Mouse (Mus musculus) brown adipose tissue, adult 24 weeks (tissue): ENCODE data around the gene Olfr520. TPM values are rescaled to one million over a fixed set of nuclear protein-coding genes. Genes with fewer than 3 reads are reported as not detected.
"Not testable (repeated sequence)": the region's sequence is repeated elsewhere in the genome, so short reads cannot be mapped to it uniquely, and the experiment has no call there.

Source experiments
- H3K27ac ChIP-seq: fragments of 200-500 bp; replicated peaks from 2 replicates; pipeline ENCODE4 v1.5.1; 2012; ENCODE audit warnings: low read depth, mild to moderate bottlenecking, low read length
- H3K4me1 ChIP-seq: fragments of 200-500 bp; 2 replicates; pipeline ENCODE4 v1.6.1; 2012; ENCODE audit warnings: low read length, mixed read lengths; ENCODE audit not compliant: control insufficient read depth, insufficient read depth, insufficient read length
- H3K4me3 ChIP-seq: fragments of 200-500 bp; 2 replicates; pipeline ENCODE4 v1.5.1; 2012; ENCODE audit warnings: low read depth, mild to moderate bottlenecking, low read length, moderate library complexity; ENCODE audit not compliant: insufficient read depth
- polyA plus RNA-seq: library from polyadenylated mRNA; stranded (reverse); fragments of >200 nt; gene quantifications from 2 replicates; pipeline ENCODE4 v1.2.4, GENCODE M21; 2012; ENCODE audit not compliant: missing spikeins, insufficient read depth, insufficient read length

Olfr520 gene
- polyA plus RNA-seq, 1 experiment = not detected

- peaks cover 29% of the 10 kb centered on the region for H3K4me1 ChIP-seq
- H3K4me3 ChIP-seq = peak overlapping the region; percentile 68
- peak overlapping the region; percentile 99 for H3K27ac ChIP-seq
Measured at GRCm38 (mm10) chr7:99706341-99707037, 23.6 kb upstream of the Olfr520 start.

GRCm38 (mm10) chr7:99707038-99707595 lies 23.0 kb upstream of the Olfr520 start:
- H3K4me3 ChIP-seq = peak overlapping the region; percentile 68; the same call in 1 of the 2 replicates
- H3K27ac ChIP-seq = peak overlapping the region; percentile 99
- peaks cover 29% of the 10 kb centered on the region for H3K4me1 ChIP-seq

- Histone ChIP-seq H3K4me3 (0 out of 2 replicates have a peak overlapping the region, but pooled peaks have one; percentile 68), H3K4me1 (peaks cover 26% of the 10 kb centered on the region), H3K27ac (peak overlapping the region; percentile 99)
Measured at GRCm38 (mm10) chr7:99707671-99708070, 22.4 kb upstream of the Olfr520 start.

GRCm38 (mm10) chr7:99708301-99708721 lies 21.8 kb upstream of the Olfr520 start:
- no peak overlapping the region for H3K4me3 ChIP-seq
- peaks cover 26% of the 10 kb centered on the region for H3K4me1 ChIP-seq
- peak overlapping the region; percentile 99 for H3K27ac ChIP-seq

GRCm38 (mm10) chr7:99708750-99709149 lies 21.3 kb upstream of the Olfr520 start:
- peak overlapping the region; percentile 99 for H3K27ac ChIP-seq
- H3K4me1 ChIP-seq = peaks cover 23% of the 10 kb centered on the region
- no peak overlapping the region for H3K4me3 ChIP-seq

GRCm38 (mm10) chr7:99709992-99710391 lies 20.1 kb upstream of the Olfr520 start:
- Histone ChIP-seq H3K4me1 (peaks cover 21% of the 10 kb centered on the region), H3K4me3 (no peak overlapping the region), H3K27ac (no peak overlapping the region)

GRCm38 (mm10) chr7:99710476-99710875 lies 19.6 kb upstream of the Olfr520 start:
- Histone ChIP-seq H3K4me1 (peaks cover 21% of the 10 kb centered on the region), H3K27ac (no peak overlapping the region), H3K4me3 (no peak overlapping the region)

- peaks cover 21% of the 10 kb centered on the region for H3K4me1 ChIP-seq
- no peak within 1 kb of the TSS for H3K4me3 ChIP-seq
- H3K27ac ChIP-seq = no peak within 1 kb of the TSS
Measured at GRCm38 (mm10) chr7:99711166-99711565, 18.9 kb upstream of the Olfr520 start, which contains the start of gene Slco2b1. Gene Slco2b1, minus strand, starts transcription at chr7:99711340.

- Histone ChIP-seq H3K4me3 (no peak overlapping the region), H3K27ac (no peak overlapping the region), H3K4me1 (peaks cover 15% of the 10 kb centered on the region)
Measured at GRCm38 (mm10) chr7:99712431-99712830, 17.6 kb upstream of the Olfr520 start.

GRCm38 (mm10) chr7:99716536-99716935 lies 13.5 kb upstream of the Olfr520 start:
- Histone ChIP-seq H3K4me3 (no peak overlapping the region), H3K27ac (no peak overlapping the region), H3K4me1 (no peaks in the 10 kb centered on the region)

- Histone ChIP-seq H3K4me1 (no peaks in the 10 kb centered on the region), H3K27ac (no peak overlapping the region), H3K4me3 (no peak overlapping the region)
Measured at GRCm38 (mm10) chr7:99734612-99735011, 4.5 kb downstream of the Olfr520 start.

- H3K4me3 ChIP-seq, H3K4me1 ChIP-seq, H3K27ac ChIP-seq: not testable (repeated sequence)
Measured at GRCm38 (mm10) chr7:99735491-99735890, 5.4 kb downstream of the Olfr520 start.

GRCm38 (mm10) chr7:99739276-99739675 lies 9.2 kb downstream of the Olfr520 start:
- Histone ChIP-seq H3K4me1 (no peaks in the 10 kb centered on the region), H3K27ac (no peak overlapping the region)

GRCm38 (mm10) chr7:99763207-99763606 lies 33.1 kb downstream of the Olfr520 start, which contains the start of gene Olfr521:
Gene Olfr521, plus strand, starts transcription at chr7:99763507.
- H3K27ac ChIP-seq = no peak within 1 kb of the TSS
- no peaks in the 10 kb centered on the region for H3K4me1 ChIP-seq
- no peak within 1 kb of the TSS for H3K4me3 ChIP-seq

More at GRCm38 (mm10) chr7:99739276-99739675, 9.2 kb downstream of the Olfr520 start:
- no peak overlapping the region for H3K4me3 ChIP-seq

- Histone ChIP-seq H3K27ac (no peak overlapping the region), H3K4me1 (no peaks in the 10 kb centered on the region), H3K4me3 (no peak overlapping the region)
Measured at GRCm38 (mm10) chr7:99781385-99781784, 51.3 kb downstream of the Olfr520 start.

GRCm38 (mm10) chr7:99781916-99782315 lies 51.8 kb downstream of the Olfr520 start:
- Histone ChIP-seq H3K4me1 (no peaks in the 10 kb centered on the region), H3K27ac (no peak overlapping the region), H3K4me3 (no peak overlapping the region)
